Mouse (Mus musculus) kidney, adult 2 months (tissue): ENCODE results near the gene Dpp6.

Experiments used
- CTCF ChIP-seq: fragments of 200-500 bp; conservative IDR thresholded peaks from 2 replicates; pipeline ENCODE4 v1.5.1; 2011; ENCODE audit warnings: low read depth, mild to moderate bottlenecking, control low read depth, low read length, moderate library complexity, mixed read lengths; ENCODE audit not compliant: insufficient read depth, insufficient read length
- POLR2A ChIP-seq: fragments of 200-500 bp; IDR thresholded peaks from one replicate; pipeline ENCODE4 v1.6.1; 2011; ENCODE audit warnings: low read depth, low read length, control low read depth

- TF ChIP-seq CTCF, result no peak
- no peak for TF ChIP-seq POLR2A
Measured at GRCm38 (mm10) chr5:27133196-27133595, 316.2 kb downstream of the Dpp6 start.
